Mouse (Mus musculus): ENCODE results near the gene Olfr829.

DNA sequence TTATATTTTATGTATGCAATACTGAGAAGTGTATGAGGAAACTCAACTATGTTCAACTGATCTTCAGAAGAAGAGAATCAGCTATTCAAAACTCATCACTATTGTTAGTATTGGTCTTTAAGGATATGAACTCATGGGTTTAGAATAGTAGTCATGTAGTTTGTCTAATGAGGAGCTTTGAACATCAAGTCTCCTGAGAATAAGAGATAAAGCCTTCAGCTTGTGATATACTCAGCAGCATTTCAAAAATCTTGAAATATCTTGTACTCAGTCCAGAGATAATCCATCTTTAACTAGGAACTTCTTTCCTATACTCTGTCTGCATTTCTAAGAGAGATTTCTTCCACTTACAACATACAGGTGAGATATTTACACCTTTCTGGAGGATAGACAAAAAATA is 19.7 kb downstream of the Olfr829 start, which contains the start of gene Olfr830:
- no peak for TF ChIP-seq CTCF (IDR thresholded peaks at IDR 0.05; ENCODE audit: borderline replicate concordance, control insufficient read depth, extremely low read depth, insufficient read depth, low read length, poor library complexity)
- no peak for TF ChIP-seq POLR2A (IDR thresholded peaks at IDR 0.05; ENCODE audit: control insufficient read depth, extremely low read depth, insufficient read depth, low read length, poor library complexity)

Measured in thymus, adult 2 months (tissue).